Mouse (Mus musculus): ENCODE results near the gene Anp32e.

DNA sequence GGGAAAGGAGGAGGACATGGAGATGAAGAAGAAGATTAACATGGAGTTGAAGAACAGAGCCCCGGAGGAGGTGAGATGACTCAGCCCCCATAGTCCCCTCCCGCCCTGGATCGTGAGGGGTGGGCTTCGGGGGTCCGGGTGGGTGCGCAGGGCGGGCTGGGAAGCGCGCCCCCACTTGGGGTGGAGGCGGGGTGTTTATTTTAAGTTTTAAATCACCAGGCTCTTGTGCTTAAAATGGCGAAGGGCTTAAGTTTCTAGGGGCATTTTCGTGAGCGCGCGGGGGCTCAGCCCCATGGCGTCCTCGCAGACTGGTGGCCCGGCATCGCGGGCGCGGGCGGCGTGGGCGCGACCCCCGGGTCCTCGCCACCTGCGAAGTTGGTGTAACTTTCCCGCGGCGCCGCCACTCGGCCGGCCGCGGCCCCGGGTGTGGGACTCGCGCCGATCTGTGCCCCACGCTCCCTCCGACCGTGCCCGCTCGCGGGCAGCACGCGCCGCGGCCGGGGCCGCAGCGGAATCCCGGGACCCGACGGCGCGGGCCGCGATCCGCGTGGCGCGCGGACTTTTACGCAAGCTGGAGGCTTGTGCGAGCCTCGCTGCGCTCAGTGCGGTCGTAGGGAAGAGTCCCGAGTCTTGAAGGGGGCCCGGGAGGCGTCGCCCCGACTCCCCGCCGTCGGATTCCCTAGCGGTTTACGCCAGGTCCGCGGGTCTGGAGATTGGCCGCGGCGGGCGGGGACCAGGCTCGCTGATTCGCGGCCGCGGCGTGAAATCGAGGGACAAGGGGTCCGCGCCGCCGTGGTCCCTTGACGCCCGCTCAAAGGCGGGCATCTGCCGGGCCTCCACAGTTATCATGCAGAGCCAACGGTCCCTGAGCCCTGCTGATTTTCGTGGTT is 780 bp downstream of the Anp32e start:
- TF ChIP-seq CTCF (IDR thresholded peaks at IDR 0.05; ENCODE audit: low read depth, low read length) (no peak), POLR2A (IDR thresholded peaks at IDR 0.05; ENCODE audit: extremely low read depth, insufficient read depth, low read length) (no peak)

Data from liver, adult 2 months (tissue).